Mouse (Mus musculus): ENCODE measurements around the gene Pus7.
"Not testable (repeated sequence)": the region's sequence is repeated elsewhere in the genome, so short reads cannot be mapped to it uniquely, and the experiment has no call there.

The Pus7 gene

DNA sequence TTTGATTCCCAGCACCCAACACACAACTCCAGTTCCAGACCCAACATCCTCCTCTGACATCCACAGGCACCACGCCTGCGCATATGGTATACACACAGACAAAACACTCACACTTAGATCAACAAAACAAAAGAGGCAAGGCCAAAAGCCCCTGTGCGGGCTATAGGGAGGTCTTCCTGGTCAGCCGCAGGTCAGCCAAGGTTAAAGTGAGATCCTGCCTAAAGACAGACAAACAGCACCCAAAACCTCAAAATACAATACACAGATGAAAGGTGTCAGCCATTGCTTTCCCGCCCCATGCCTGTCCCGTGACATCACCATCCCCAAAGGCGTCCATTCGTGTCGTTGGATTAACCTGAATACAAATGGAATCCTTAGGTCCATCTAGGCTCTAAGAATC lies 27.9 kb downstream of the Pus7 start:
- DNase-seq = no peak

DNA sequence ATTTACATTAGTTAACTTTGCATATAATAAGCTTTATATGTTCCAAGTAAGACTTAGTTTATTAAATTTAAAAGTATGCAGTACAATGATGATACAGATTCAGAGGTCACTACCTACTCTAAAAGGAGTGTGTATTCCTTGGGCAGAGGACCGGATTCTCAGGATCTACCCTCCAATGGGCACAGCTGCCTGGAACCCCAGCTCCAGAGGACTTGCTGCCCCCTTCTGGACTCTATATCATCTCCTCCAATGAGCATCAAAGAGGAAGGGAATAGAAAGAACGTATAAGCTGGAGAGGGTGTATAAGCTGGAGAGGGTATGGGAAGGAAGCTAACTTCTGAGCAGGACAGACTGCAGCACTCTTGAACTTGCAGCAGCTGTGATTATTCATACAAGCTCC lies 33.6 kb downstream of the Pus7 start:
- DNase-seq = no peak

DNA sequence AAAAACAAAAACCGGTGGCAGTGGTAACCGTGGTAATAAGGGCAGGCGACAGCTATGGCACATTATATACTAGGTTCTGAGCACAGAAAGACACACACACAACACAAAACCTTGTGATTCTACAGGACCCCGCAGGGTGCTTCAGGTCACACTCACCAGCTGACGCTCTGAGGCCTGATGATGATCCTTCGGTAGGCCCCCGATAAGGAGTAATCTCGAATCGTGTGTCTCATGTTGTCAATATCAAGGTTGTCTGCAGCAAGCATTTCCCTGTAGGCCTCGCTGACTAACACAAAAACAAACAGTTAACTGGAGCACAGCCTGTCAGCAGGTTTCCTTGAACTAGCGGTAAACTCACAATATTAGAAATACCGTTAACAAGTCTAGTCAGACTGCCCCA lies 40.2 kb downstream of the Pus7 start:
- DNase-seq = no peak

DNA sequence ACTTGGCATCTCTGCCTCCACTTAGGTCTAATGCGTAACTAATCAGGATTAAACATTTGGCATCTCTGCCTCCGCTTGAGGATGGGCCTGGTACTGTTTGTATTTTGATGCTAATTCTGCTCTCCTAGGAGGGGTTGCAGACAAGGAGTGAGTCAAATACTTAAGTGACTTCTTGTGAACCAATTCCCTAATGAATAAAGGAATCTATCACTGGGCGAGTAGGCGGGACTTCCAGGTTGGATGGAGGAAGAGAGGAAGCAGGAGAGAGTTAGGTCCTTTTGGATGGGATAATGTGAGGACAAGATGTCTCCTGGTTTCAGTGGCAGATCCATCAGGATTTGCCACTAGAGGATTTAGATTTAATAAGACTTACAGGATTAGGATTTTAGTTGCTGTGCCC lies 46.4 kb downstream of the Pus7 start:
- no peak for DNase-seq

DNA sequence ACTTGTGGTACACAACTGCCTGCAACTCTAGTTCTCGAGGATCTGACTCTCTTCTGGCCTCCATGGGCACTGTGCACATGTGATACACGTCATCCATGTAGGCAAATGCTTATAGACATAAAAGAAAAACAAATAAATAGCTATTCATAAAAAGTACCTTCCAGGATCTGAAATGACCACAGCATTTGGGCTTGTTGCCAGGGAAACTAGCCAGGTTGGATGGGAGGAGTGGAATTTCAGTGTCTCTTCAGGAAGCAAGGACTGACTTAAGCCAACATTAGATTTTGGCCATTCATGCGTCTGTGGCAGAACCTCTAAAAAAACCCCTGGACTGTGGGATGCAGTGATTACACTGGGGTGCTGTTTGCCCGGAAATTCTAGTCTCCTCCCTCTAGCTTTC lies 47.1 kb downstream of the Pus7 start:
- no peak for DNase-seq

DNA sequence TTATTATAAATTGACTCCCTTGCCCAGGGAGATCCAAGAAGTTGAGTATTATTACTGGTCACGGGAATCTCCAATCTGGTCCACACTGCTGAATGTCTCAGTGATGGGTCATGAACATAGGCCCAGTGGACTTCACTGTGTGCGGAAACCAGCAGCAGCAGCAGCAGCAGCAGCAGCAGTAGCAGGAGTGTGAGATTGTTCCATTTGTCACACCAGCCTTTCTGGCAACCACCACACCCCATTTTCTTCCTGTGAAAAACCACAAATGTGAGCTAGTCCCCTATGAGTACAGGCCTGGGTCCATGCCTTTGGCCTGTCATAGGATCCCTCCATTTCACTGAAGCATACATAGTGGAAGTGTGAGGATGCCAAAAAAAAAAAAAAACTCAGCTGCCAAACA lies 61.6 kb downstream of the Pus7 start:
- no peak for DNase-seq

DNA sequence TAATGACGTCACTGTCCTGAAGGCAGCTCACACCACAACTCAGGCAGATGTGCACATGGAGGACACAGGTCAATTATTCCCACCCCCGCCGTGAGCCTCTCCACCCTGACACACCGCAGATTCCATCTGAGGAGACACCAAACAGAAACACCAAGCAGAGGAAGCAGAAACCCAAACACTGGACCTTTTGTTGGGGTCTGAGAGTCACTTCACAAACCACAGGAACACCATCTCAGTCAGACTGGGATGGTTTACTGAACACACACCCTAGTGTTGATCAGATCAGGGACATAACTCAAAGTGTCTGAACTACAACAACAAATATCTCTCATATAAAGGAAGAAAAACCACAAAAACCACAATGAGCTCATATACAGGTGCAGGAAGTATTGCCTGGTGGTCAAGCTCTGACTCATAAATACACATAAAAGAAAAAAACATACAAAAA lies 64.6 kb downstream of the Pus7 start:
- no peak for DNase-seq

DNA sequence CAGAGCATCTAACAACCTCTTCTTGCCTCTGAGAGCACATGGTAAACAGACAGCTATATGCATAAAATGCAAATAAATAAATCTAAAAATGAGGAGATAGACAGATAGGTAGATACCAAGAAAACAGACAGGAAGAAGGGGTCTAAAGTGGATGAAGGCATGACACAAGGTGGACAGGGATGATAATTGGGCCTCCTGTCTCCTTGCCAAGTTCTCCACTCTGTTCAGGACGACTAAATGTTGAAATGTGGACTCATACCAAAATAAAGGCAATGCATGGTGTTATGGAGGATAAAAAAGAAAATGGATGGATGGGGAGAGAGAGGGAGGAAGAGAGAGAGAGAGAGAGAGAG lies 65.4 kb downstream of the Pus7 start:
- no peak for DNase-seq

DNA sequence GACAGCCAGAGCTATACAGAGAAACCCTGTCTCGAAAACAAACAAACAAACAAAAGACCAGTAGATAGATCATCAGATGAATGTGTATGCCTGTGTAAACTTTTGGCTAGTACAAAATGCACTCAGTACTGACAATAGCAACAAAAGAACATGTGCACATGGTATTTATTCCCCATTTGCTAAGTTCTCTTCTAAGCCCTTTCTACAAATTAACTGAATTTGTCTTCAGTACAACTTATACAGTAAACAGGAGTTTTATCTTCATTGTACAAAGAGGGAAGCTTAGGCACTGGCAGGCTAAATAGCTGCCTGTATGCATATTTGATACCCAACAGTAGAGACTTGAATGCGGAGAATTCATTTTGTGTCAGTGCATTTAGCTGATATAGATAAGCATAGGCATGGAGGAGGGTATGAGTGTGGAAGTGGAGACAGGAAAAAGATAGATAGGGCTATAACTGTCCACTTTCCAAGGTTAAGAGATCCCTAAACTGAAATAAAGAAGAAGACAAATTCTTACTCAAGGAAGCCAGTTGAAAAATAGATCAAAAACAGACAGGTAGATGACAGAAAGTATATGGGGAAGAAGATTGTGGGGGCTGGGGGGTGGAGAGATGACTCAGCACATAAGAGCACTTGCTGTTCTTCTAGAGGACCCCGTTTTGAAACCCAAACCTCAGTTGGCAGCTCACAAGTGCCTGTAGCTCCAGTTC lies 65.9 kb downstream of the Pus7 start:
- no peak for DNase-seq

DNA sequence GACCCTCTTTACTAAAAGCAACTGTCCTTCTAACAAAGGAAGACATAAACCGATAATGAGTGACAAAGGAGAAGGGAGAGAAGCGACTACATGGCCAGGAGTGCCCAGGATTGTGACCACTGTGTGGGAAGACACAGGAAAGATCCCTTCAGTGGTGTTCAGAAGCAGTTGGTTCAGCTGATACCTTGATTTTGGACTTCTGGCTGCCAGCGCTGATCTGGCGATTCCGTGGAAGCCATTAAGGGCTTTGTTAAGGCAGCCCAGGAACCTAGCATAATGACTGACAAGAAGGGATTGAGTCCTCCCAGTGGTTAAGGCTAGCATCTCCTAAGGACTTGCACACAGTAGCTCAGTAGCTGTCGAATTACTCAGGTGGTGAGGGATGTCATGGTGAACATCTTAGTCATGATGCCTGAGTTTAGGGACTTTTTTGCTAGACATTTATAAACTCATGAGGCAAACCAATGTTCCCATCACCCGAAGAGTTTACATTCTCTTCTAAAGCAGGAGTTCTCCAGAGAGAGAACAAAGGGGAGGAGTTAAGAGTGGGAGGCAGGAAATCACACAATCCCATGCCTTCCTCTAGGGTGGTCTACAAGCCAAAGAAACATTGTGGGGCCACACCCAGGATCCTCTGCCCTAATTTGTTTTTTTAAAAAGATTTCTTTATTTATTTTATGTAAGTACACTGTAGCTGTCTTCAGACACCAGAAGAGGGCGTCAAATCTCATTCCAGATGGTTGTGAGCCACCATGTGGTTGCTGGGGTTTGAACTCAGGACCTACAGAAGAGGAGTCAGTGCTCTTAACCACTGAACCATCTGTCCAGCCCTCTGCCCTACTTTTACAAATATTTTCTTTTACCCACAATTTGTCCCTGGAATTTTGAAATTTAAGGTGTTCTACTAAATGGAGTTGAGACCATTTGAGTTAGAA lies 69.8 kb downstream of the Pus7 start:
- DNase-seq = no peak

DNA sequence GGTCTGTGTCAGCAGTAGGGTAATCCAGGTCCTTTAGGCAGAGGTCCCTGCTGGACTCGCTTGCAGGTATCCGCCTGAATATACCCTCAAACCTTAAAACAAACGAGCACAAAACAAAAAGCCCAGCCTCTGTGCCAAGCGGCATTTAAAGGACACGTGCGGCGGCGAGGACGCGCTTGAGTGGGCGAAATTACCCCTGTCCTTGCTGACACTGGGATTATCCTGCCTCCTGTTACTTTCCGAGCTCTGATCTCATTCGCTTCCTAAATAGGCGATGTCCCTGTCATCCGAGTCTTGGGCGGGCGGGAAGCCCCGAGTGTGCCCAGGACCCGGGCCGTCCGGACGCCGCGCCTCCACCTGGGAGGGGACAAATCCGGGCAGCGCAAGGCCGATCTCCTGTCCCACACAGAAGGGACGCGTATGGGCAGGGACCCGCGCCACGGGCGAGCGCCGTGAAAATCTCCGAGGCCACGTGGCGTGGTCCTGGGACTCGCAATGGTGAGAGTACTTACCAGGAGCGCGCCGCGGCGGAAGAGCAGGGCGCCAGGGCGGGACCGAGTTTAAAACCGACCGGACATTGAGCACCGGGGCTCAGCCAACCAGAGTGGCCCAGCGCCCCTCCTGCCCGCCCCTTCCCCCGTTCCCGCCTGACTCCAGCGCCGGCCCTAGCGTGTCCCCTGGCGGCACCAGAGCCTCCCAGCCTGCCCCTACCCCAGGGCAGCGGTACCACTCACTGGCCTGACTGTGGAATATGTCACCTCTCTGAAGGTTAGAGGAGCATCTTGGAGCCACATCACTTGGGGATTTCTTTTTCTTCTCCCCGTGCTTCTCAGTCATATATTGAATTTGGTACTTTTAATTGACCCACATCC lies 71.1 kb downstream of the Pus7 start:
- DNase-seq = peak; percentile 79 to 81

DNA sequence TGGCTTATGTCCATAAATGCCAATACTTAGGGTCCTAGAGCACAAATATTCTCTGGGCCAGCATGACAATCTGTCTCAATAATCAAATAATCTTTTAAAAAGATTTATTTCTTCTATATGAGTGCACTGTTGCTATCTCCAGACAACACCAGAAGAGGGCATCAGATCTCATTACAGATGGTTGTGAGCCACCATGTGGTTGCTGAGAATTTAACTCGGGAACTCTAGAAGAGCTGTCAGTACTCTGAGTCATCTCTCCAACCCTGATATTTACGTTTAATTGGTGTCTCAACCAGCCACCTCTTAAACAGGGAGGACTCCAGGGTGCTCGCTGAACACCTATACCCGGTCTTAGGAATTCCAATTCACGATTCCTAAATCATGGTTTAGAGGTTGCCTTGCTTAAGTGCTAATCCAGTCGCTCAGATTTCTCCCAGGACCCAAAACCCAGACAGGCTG lies 71.8 kb downstream of the Pus7 start:
- peak; percentile 24 to 42 for DNase-seq

DNA sequence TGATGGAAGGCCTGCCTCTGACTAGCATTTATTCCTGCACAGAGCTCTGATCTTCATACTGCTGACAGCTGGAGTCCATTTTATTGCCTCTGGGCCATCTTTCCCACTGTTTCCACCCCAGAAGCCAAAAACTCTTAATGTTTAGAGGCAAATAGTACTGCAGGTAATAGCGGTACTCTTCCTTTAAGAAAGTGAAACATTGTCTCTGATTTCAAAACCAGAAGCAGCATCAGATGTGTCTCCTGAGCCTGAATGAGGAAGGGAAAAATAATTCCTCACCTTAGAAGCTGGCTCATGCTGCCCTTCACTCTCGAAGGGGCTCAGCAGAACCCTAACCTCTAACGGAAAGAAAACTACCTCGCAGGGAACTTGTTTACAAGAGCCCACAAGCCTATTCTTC lies 72.3 kb downstream of the Pus7 start:
- DNase-seq = no peak

DNA sequence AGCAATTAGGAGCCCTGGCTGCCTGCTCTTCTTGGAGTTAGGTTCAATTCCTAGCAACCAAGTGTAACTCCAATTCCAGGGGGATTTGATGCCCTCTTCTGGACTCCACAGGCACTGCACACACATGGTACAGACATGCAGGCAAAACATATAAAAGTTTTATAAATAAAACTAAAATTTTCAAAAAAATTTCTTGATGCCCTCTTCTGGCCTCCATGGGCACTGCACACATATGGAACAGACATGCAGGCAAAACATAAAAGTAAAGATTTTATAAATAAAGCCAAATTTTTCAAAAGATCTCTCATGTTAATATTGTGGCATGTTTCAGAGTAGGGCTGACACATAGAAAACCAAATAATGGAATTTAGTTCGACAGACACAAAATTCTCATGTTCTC lies 73.8 kb downstream of the Pus7 start:
- DNase-seq = no peak

DNA sequence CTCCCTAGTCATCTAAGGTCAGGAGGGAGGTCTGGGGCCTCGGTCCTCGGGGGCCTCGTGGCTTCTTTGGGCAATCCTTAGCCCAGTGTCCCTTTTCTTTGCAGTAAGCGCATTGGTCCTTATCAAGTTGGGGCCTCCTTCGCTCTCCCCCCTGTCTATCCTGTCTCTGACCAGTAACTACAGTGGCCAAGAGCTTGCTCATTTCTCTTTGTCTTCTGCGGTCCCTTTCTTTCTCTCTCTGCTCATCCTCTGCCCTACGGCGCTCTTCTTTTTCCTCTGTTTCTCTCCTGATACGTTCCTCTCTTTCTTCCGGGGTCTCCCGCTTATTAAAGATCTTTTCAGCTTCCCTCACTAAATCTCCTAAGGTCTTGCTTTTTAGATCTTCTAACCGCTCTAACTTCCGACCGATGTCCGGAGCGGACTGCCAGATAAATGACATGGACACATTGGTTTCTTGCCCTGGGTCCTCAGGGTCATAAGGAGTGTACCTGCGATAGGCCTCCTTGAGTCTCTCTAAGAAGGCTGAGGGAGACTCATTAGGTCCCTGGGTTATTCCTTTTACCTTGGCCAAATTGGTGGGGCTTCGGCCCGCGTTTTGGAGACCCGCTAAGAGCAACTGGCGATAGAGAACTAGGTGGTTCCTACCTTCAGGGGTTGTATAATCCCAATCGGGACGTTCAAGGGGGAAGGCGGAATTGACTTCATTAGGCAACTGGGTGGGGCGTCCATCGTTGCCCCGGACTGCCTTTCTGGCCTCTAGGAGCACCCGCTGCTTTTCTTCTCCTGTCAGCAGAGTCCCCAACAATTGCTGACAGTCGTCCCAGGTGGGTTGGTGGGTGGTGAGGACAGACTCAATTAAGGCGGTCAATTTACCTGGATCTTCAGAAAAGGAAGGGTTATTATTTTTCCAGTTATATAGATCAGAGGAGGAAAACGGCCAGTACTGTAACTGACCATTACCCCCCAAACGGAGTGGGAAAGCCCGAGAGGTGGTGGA lies 76.6 kb downstream of the Pus7 start:
- DNase-seq = not testable (repeated sequence)

DNA sequence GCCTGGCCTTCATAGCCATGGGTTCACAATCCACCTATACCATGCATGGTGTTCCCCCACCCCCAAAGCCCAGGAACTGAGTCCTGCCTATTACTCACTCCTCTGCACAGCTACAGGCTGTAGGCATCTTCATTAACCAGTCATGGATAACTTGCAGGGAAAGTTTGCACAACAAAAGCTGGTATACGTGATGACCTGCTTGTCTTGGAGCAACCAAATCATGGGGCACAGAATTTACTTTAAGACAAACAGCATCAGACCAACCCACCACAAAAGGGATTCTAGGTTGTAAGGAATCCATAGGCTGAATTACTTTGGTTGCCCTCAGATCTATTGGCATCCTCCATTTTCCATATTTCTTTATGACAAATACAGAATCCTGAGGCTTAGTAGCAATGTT lies 86.1 kb downstream of the Pus7 start:
- DNase-seq = no peak
